Mouse (Mus musculus) hindbrain, postnatal 0 days (tissue): ENCODE data around the gene Aldh3b3. TPM values are rescaled to one million over a fixed set of nuclear protein-coding genes. Genes with fewer than 3 reads are reported as not detected.

Source experiments
- ATAC-seq: fragments of 200-750 bp; cut with Nextera tagmentation; 2 replicates; pipeline ENCODE4 v1.8.0; 2017; ENCODE audit warnings: mild to moderate bottlenecking, moderate TSS enrichment, moderate library complexity
- DNase-seq: peaks from one replicate; pipeline ENCODE4 v3.0.0-alpha.2; 2015; ENCODE audit warnings: low spot score
- H3K27ac ChIP-seq: fragments of 300-500 bp; sonication (generic); 2 replicates; pipeline ENCODE4 v1.5.1; 2014; ENCODE audit warnings: mild to moderate bottlenecking
- H3K27me3 ChIP-seq: fragments of 300-500 bp; sonication (generic); 2 replicates; pipeline ENCODE4 v1.6.1; 2014; ENCODE audit warnings: low read length, mixed read lengths; ENCODE audit not compliant: insufficient read depth
- H3K36me3 ChIP-seq: fragments of 300-500 bp; sonication (generic); 2 replicates; pipeline ENCODE4 v1.6.1; 2014; ENCODE audit warnings: low read length, mixed read lengths; ENCODE audit not compliant: insufficient read depth
- H3K4me1 ChIP-seq: fragments of 300-500 bp; sonication (generic); 2 replicates; pipeline ENCODE4 v1.6.1; 2014; ENCODE audit warnings: antibody characterized with exemption, low read length, mixed read lengths; ENCODE audit not compliant: insufficient read depth
- H3K4me2 ChIP-seq: fragments of 300-500 bp; sonication (generic); 2 replicates; pipeline ENCODE4 v1.6.1; 2014; ENCODE audit warnings: low read depth, mild to moderate bottlenecking, low read length, moderate library complexity, mixed read lengths
- H3K4me3 ChIP-seq: fragments of 300-500 bp; sonication (generic); 2 replicates; pipeline ENCODE4 v1.5.1; 2014; ENCODE audit warnings: low read length
- H3K9ac ChIP-seq: fragments of 300-500 bp; sonication (generic); replicated peaks from 2 replicates; pipeline ENCODE4 v1.6.1; 2014; ENCODE audit warnings: mild to moderate bottlenecking, low read length, moderate library complexity, mixed read lengths
- H3K9me3 ChIP-seq: fragments of 300-500 bp; sonication (generic); 2 replicates; pipeline ENCODE4 v1.6.1; 2016; ENCODE audit warnings: low read length, mixed read lengths
- CTCF ChIP-seq: IDR thresholded peaks from 2 replicates; pipeline ENCODE4 v1.5.1; 2016; ENCODE audit warnings: antibody characterized with exemption, control low read depth, low read depth
- WGBS: fragments of 180-500 bp; shearing (Covaris S2); extraction: QIAGEN DNeasy Blood & Tissue Kit; methylation state at CpG from one replicate; pipeline ENCODE4 v1.1.7; 2014; 5-methylcytosine and 5-hydroxymethylcytosine counted together
- polyA plus RNA-seq: library from polyadenylated mRNA; unstranded; fragments of >200 nt; fragmentation: Nextera tagmentation; extraction: Ambion mirVana; gene quantifications from 2 replicates; pipeline ENCODE4 v1.2.1, GENCODE M21; 2015
- total RNA-seq: library from RNA; depleted of rRNA; stranded (reverse); fragments of >200 nt; gene quantifications from 2 replicates; pipeline ENCODE4 v1.2.3, GENCODE M21; 2014; rRNA removed

The Aldh3b3 gene
- not detected in 2 replicates for total RNA-seq
- not detected in 2 replicates for polyA plus RNA-seq

GRCm38 (mm10) chr19:3958470-3958869, at the start of gene Aldh3b3:
Gene Aldh3b3 (plus strand): TSS chr19:3958645.
- no peaks in the 10 kb centered on the region for H3K4me1 ChIP-seq
- H3K9ac ChIP-seq: no peak within 1 kb of the TSS
- H3K36me3 ChIP-seq: no peaks in the 10 kb centered on the region
- no peak within 1 kb of the TSS for H3K4me2 ChIP-seq
- DNase-seq: peak; percentile 47
- no peak for TF ChIP-seq CTCF
- H3K4me3 ChIP-seq: no peak within 1 kb of the TSS
- ATAC-seq: peak; percentile 24; the same call in 1 of the 2 replicates
- H3K9me3 ChIP-seq: no peaks in the 10 kb centered on the region
- WGBS: 52% methylated on average over 4 of the region's 4 CpGs
- H3K27me3 ChIP-seq: no peaks in the 10 kb centered on the region
- H3K27ac ChIP-seq: no peak within 1 kb of the TSS

- no peaks in the 10 kb centered on the region for H3K27me3 ChIP-seq
- TF ChIP-seq CTCF: no peak
- peaks cover 25% of the 10 kb centered on the region for H3K4me1 ChIP-seq
- no peak for ATAC-seq
- no peak overlapping the region for H3K4me2 ChIP-seq
- no peak overlapping the region for H3K27ac ChIP-seq
- H3K4me3 ChIP-seq: no peak overlapping the region
- H3K9me3 ChIP-seq: no peaks in the 10 kb centered on the region
- H3K36me3 ChIP-seq: peaks cover 21% of the 10 kb centered on the region
- WGBS: 84% methylated on average over 5 of the region's 5 CpGs
- no peak for DNase-seq
- no peak overlapping the region for H3K9ac ChIP-seq
Observed at GRCm38 (mm10) chr19:3910206-3910605, 48.2 kb upstream of the Aldh3b3 start.

- peak within 1 kb of the TSS; percentile 58 for H3K4me3 ChIP-seq
- peak; percentile 28 for TF ChIP-seq CTCF
- peak; percentile 98 for ATAC-seq
- H3K9me3 ChIP-seq: no peaks in the 10 kb centered on the region
- DNase-seq: peak; percentile 97
- H3K27ac ChIP-seq: peak within 1 kb of the TSS; percentile 79
- H3K4me2 ChIP-seq: peak within 1 kb of the TSS; percentile 69
- peak within 1 kb of the TSS; percentile 62 for H3K9ac ChIP-seq
- WGBS: under 1% methylated on average over 43 of the region's 43 CpGs
- peaks cover 17% of the 10 kb centered on the region; the same call in 1 of the 2 replicates for H3K4me1 ChIP-seq
- H3K27me3 ChIP-seq: no peaks in the 10 kb centered on the region
- H3K36me3 ChIP-seq: peaks cover 21% of the 10 kb centered on the region
Observed at GRCm38 (mm10) chr19:3912337-3913204, 45.9 kb upstream of the Aldh3b3 start, which contains the start of gene Ndufs8. Gene Ndufs8 (minus strand): TSS chr19:3912774.

- peaks cover 15% of the 10 kb centered on the region for H3K36me3 ChIP-seq
- peak overlapping the region; percentile 69 for H3K4me2 ChIP-seq
- H3K9ac ChIP-seq: peak overlapping the region; percentile 62; the same call in 1 of the 2 replicates
- H3K27ac ChIP-seq: peak overlapping the region; percentile 59; the same call in 1 of the 2 replicates
- DNase-seq (no peak), ATAC-seq (no peak)
- no peak for TF ChIP-seq CTCF
- peak overlapping the region; percentile 58; the same call in 1 of the 2 replicates for H3K4me3 ChIP-seq
- WGBS: 86% methylated on average over 8 of the region's 8 CpGs
- H3K4me1 ChIP-seq: peaks cover 17% of the 10 kb centered on the region; the same call in 1 of the 2 replicates
- no peaks in the 10 kb centered on the region for H3K9me3 ChIP-seq
- no peaks in the 10 kb centered on the region for H3K27me3 ChIP-seq
Observed at GRCm38 (mm10) chr19:3913692-3914091, 44.8 kb upstream of the Aldh3b3 start.

- ATAC-seq: no peak
- TF ChIP-seq CTCF: no peak
- no peaks in the 10 kb centered on the region for H3K9me3 ChIP-seq
- no peak overlapping the region for H3K9ac ChIP-seq
- no peak overlapping the region for H3K4me2 ChIP-seq
- peaks cover 10% of the 10 kb centered on the region for H3K36me3 ChIP-seq
- no peak for DNase-seq
- H3K27ac ChIP-seq: no peak overlapping the region
- H3K4me1 ChIP-seq: peaks cover 17% of the 10 kb centered on the region; the same call in 1 of the 2 replicates
- 88% methylated on average over 5 of the region's 5 CpGs for WGBS
- no peak overlapping the region for H3K4me3 ChIP-seq
- no peaks in the 10 kb centered on the region for H3K27me3 ChIP-seq
Observed at GRCm38 (mm10) chr19:3914535-3914934, 43.9 kb upstream of the Aldh3b3 start.

- WGBS: 79% methylated on average over 11 of the region's 11 CpGs
- Histone ChIP-seq H3K4me1 (peaks cover 11% of the 10 kb centered on the region; the same call in 1 of the 2 replicates), H3K9ac (no peak overlapping the region)
Observed at GRCm38 (mm10) chr19:3916727-3917126, 41.7 kb upstream of the Aldh3b3 start.

More at GRCm38 (mm10) chr19:3916727-3917126, 41.7 kb upstream of the Aldh3b3 start:
- H3K9me3 ChIP-seq: no peaks in the 10 kb centered on the region
- H3K4me3 ChIP-seq: no peak overlapping the region
- no peaks in the 10 kb centered on the region for H3K27me3 ChIP-seq
- H3K36me3 ChIP-seq: no peaks in the 10 kb centered on the region
- no peak for ATAC-seq
- TF ChIP-seq CTCF: no peak
- no peak for DNase-seq
- H3K27ac ChIP-seq: no peak overlapping the region
- H3K4me2 ChIP-seq: no peak overlapping the region
